Mouse (Mus musculus) lung, embryonic 16.5 days (tissue): Measurements from ENCODE around the gene R3hdml. TPM values are rescaled to one million over a fixed set of nuclear protein-coding genes. Genes with fewer than 3 reads are reported as not detected.

ENCODE experiments used
- ATAC-seq: fragments of 200-750 bp; cut with Nextera tagmentation; 2 replicates; pipeline ENCODE4 v1.8.0; 2017; ENCODE audit warnings: low read depth, mild to moderate bottlenecking, moderate library complexity
- H3K27ac ChIP-seq: fragments of 300-500 bp; sonication (generic); 2 replicates; pipeline ENCODE4 v1.5.1; 2014; ENCODE audit warnings: mild to moderate bottlenecking, control low read depth, low read length
- H3K27me3 ChIP-seq: fragments of 300-500 bp; sonication (generic); 2 replicates; pipeline ENCODE4 v1.6.1; 2014; ENCODE audit warnings: low read depth, low read length, mixed read lengths; ENCODE audit not compliant: control insufficient read depth, insufficient read depth
- H3K36me3 ChIP-seq: fragments of 300-500 bp; sonication (generic); 2 replicates; pipeline ENCODE4 v1.6.1; 2014; ENCODE audit warnings: low read length; ENCODE audit not compliant: control insufficient read depth, insufficient read depth
- H3K4me1 ChIP-seq: fragments of 300-500 bp; sonication (generic); replicated peaks from 2 replicates; pipeline ENCODE4 v1.6.1; 2014; ENCODE audit warnings: low read length, mixed read lengths; ENCODE audit not compliant: control insufficient read depth, insufficient read depth
- H3K4me2 ChIP-seq: fragments of 300-500 bp; sonication (generic); 2 replicates; pipeline ENCODE4 v1.6.1; 2014; ENCODE audit warnings: low read depth, low read length, control low read depth
- H3K4me3 ChIP-seq: fragments of 300-500 bp; sonication (generic); 2 replicates; pipeline ENCODE4 v1.5.1; 2014; ENCODE audit warnings: mild to moderate bottlenecking, low read length, control low read depth
- H3K9ac ChIP-seq: fragments of 300-500 bp; sonication (generic); 2 replicates; pipeline ENCODE4 v1.6.1; 2014; ENCODE audit warnings: low read length, control low read depth
- H3K9me3 ChIP-seq: fragments of 300-500 bp; sonication (generic); 2 replicates; pipeline ENCODE4 v1.6.1; 2016; ENCODE audit warnings: low read length; ENCODE audit not compliant: control insufficient read depth
- WGBS: fragments of 180-500 bp; shearing (Covaris S2); extraction: QIAGEN DNeasy Blood & Tissue Kit; methylation state at CpG from one replicate; pipeline ENCODE4 v1.1.7; 2014; 5-methylcytosine and 5-hydroxymethylcytosine counted together
- polyA plus RNA-seq: library from polyadenylated mRNA; unstranded; fragments of >200 nt; fragmentation: Nextera tagmentation; extraction: Ambion mirVana; gene quantifications from 2 replicates; pipeline ENCODE4 v1.2.1, GENCODE M21; 2015

Gene R3hdml
- polyA plus RNA-seq, 1 experiment from 2014 or later: not detected

- no peak for ATAC-seq
- Histone ChIP-seq H3K4me3 (no peak overlapping the region), H3K27ac (no peak overlapping the region), H3K36me3 (peaks cover 9% of the 10 kb centered on the region), H3K9me3 (no peaks in the 10 kb centered on the region), H3K4me1 (peaks cover 8% of the 10 kb centered on the region; the same call in 1 of the 2 replicates), H3K27me3 (no peaks in the 10 kb centered on the region), H3K9ac (no peak overlapping the region), H3K4me2 (no peak overlapping the region)
- WGBS: 85% methylated on average over 6 of the region's 6 CpGs
Observed at GRCm38 (mm10) chr2:163468866-163469265, 23.3 kb upstream of the R3hdml start.

- Histone ChIP-seq H3K27me3 (no peaks in the 10 kb centered on the region), H3K9ac (no peak overlapping the region), H3K36me3 (peaks cover 9% of the 10 kb centered on the region), H3K4me3 (no peak overlapping the region), H3K9me3 (no peaks in the 10 kb centered on the region), H3K27ac (no peak overlapping the region), H3K4me1 (peaks cover 8% of the 10 kb centered on the region; the same call in 1 of the 2 replicates), H3K4me2 (no peak overlapping the region)
- no peak for ATAC-seq
- WGBS: 90% methylated on average over 15 of the region's 15 CpGs
Observed at GRCm38 (mm10) chr2:163469711-163470110, 22.4 kb upstream of the R3hdml start.

- Histone ChIP-seq H3K27me3 (no peaks in the 10 kb centered on the region), H3K9ac (no peak overlapping the region), H3K36me3 (peaks cover 9% of the 10 kb centered on the region), H3K9me3 (no peaks in the 10 kb centered on the region), H3K27ac (no peak overlapping the region), H3K4me2 (peak overlapping the region; percentile 78), H3K4me3 (0 out of 2 replicates have a peak overlapping the region, but pooled peaks have one; percentile 85), H3K4me1 (peaks cover 8% of the 10 kb centered on the region; the same call in 1 of the 2 replicates)
- 74% methylated on average over 3 of the region's 3 CpGs for WGBS
- ATAC-seq: no peak
Observed at GRCm38 (mm10) chr2:163471136-163471535, 21.0 kb upstream of the R3hdml start.

GRCm38 (mm10) chr2:163471710-163472465 is 20.2 kb upstream of the R3hdml start:
- H3K4me3 ChIP-seq: peak overlapping the region; percentile 85
- H3K27me3 ChIP-seq: no peaks in the 10 kb centered on the region
- H3K9ac ChIP-seq: peak overlapping the region; percentile 80
- WGBS: 2% methylated on average over 35 of the region's 36 CpGs
- no peak overlapping the region; the same call in 1 of the 2 replicates for H3K27ac ChIP-seq
- no peaks in the 10 kb centered on the region for H3K9me3 ChIP-seq
- H3K36me3 ChIP-seq: peaks cover 9% of the 10 kb centered on the region
- ATAC-seq: no peak; the same call in none of the 2 replicates
- H3K4me1 ChIP-seq: peaks cover 8% of the 10 kb centered on the region; the same call in 1 of the 2 replicates
- peak overlapping the region; percentile 78 for H3K4me2 ChIP-seq

GRCm38 (mm10) chr2:163472466-163472851 is 19.7 kb upstream of the R3hdml start, which contains the start of gene Fitm2:
Fitm2 (minus strand) TSS chr2:163472629.
- peaks cover 8% of the 10 kb centered on the region; the same call in 1 of the 2 replicates for H3K4me1 ChIP-seq
- H3K4me2 ChIP-seq: peak within 1 kb of the TSS; percentile 78
- H3K36me3 ChIP-seq: peaks cover 9% of the 10 kb centered on the region
- H3K27ac ChIP-seq: no peak within 1 kb of the TSS; the same call in 1 of the 2 replicates
- under 1% methylated on average over 20 of the region's 30 CpGs for WGBS
- peak within 1 kb of the TSS; percentile 85 for H3K4me3 ChIP-seq
- ATAC-seq: peak; percentile 96
- H3K9me3 ChIP-seq: no peaks in the 10 kb centered on the region
- H3K9ac ChIP-seq: peak within 1 kb of the TSS; percentile 80
- no peaks in the 10 kb centered on the region for H3K27me3 ChIP-seq

- Histone ChIP-seq H3K36me3 (no peaks in the 10 kb centered on the region), H3K9ac (no peak overlapping the region), H3K4me1 (peaks cover 3% of the 10 kb centered on the region; the same call in 1 of the 2 replicates), H3K9me3 (no peaks in the 10 kb centered on the region), H3K4me2 (no peak overlapping the region), H3K4me3 (no peak overlapping the region), H3K27me3 (peaks cover 19% of the 10 kb centered on the region), H3K27ac (no peak overlapping the region)
- 46% methylated on average over 18 of the region's 18 CpGs for WGBS
- no peak for ATAC-seq
Observed at GRCm38 (mm10) chr2:163480191-163480825, 11.8 kb upstream of the R3hdml start.

GRCm38 (mm10) chr2:163481539-163482029 is 10.5 kb upstream of the R3hdml start:
- no peak overlapping the region; the same call in 1 of the 2 replicates for H3K9ac ChIP-seq
- no peaks in the 10 kb centered on the region for H3K36me3 ChIP-seq
- H3K4me1 ChIP-seq: peaks cover 3% of the 10 kb centered on the region; the same call in 1 of the 2 replicates
- peak overlapping the region; percentile 6; the same call in 1 of the 2 replicates for H3K4me3 ChIP-seq
- peaks cover 19% of the 10 kb centered on the region for H3K27me3 ChIP-seq
- peak overlapping the region; percentile 43 for H3K4me2 ChIP-seq
- H3K9me3 ChIP-seq: no peaks in the 10 kb centered on the region
- ATAC-seq: peak; percentile 36
- H3K27ac ChIP-seq: no peak overlapping the region
- WGBS: 1% methylated on average over 21 of the region's 21 CpGs

- Histone ChIP-seq H3K27me3 (0 out of 2 replicates have a peak, but pooled peaks cover 5% of the 10 kb centered on the region), H3K4me2 (no peak overlapping the region), H3K9ac (no peak overlapping the region), H3K27ac (no peak overlapping the region), H3K36me3 (no peaks in the 10 kb centered on the region), H3K4me1 (no peaks in the 10 kb centered on the region), H3K9me3 (no peaks in the 10 kb centered on the region), H3K4me3 (no peak overlapping the region)
- ATAC-seq: no peak
- 86% methylated on average over 3 of the region's 3 CpGs for WGBS
Observed at GRCm38 (mm10) chr2:163487360-163487759, 4.8 kb upstream of the R3hdml start.

- ATAC-seq: no peak
- WGBS: 42% methylated on average over 5 of the region's 5 CpGs
Observed at GRCm38 (mm10) chr2:163489725-163490291, 2.3 kb upstream of the R3hdml start.

More at GRCm38 (mm10) chr2:163489725-163490291, 2.3 kb upstream of the R3hdml start:
- no peaks in the 10 kb centered on the region for H3K9me3 ChIP-seq
- H3K27me3 ChIP-seq: no peaks in the 10 kb centered on the region
- no peaks in the 10 kb centered on the region for H3K36me3 ChIP-seq
- no peak overlapping the region for H3K9ac ChIP-seq
- H3K4me2 ChIP-seq: no peak overlapping the region
- no peak overlapping the region for H3K4me3 ChIP-seq
- no peaks in the 10 kb centered on the region for H3K4me1 ChIP-seq
- no peak overlapping the region for H3K27ac ChIP-seq
